Mouse (Mus musculus): Measurements from ENCODE around the gene Glod4.

DNA sequence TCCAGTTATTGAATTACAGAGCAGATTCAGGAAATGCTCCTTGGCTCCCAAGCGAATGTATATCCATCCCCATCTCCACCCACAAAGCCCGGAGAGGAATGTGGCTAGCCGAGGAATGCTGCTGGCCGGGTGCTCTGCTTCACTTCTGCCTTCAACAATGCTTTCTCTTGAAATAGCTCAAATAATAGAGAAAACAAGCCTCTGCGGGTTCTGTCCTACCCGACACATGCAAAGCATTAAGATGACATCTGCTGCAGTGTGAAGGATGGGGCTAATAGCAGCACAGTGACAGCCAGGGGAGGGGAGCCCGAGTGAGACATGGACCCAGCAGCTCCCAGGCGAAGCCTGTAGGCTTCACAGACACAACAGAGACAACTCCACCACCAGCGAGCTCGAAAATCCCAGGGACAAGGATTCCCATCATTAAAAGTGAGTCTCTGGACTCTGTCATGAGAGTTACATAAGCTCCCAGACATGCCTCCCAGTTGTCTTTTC is 123.1 kb downstream of the Glod4 start:
- TF ChIP-seq POLR2A (IDR thresholded peaks at IDR 0.05; ENCODE audit: low read depth, low read length) = no peak
- TF ChIP-seq CHD2 (IDR thresholded peaks at IDR 0.05; ENCODE audit: low read length) = no peak
- no peak for TF ChIP-seq SIN3A (IDR thresholded peaks at IDR 0.05; ENCODE audit: low read length)
- TF ChIP-seq SMC3 (IDR thresholded peaks at IDR 0.05; ENCODE audit: low read depth, low read length) = no peak
- no peak for TF ChIP-seq TCF12 (IDR thresholded peaks at IDR 0.05; ENCODE audit: low read depth, low read length)
- TF ChIP-seq CTCF (conservative IDR thresholded peaks at IDR 0.05 in 1 of 2, IDR thresholded peaks at IDR 0.05 in 1 of 2; ENCODE audit: low read depth in 2 of 2, low read length in 2 of 2) = no peak
- no peak for TF ChIP-seq UBTF (IDR thresholded peaks at IDR 0.05; ENCODE audit: low read depth, low read length)
- TF ChIP-seq MAX (IDR thresholded peaks at IDR 0.05; ENCODE audit: low read length) = no peak
- no peak for TF ChIP-seq NELFE (IDR thresholded peaks at IDR 0.05; ENCODE audit: low read depth, low read length)

Measured in CH12.LX (cell line).